Mouse (Mus musculus): ENCODE results near the gene Ptprcap.

- TF ChIP-seq POLR2A (IDR thresholded peaks at IDR 0.05; ENCODE audit: low read depth, low read length) (no peak), CTCF (IDR thresholded peaks at IDR 0.05; ENCODE audit: extremely low read depth, insufficient read length, insufficient replicate concordance, low read depth, low read length) (no peak)
These were observed 35.7 kb downstream of the Ptprcap start for GRCm38 (mm10) chr19:4189051-4189620.

Measured in small intestine, adult 2 months (tissue).